Mouse (Mus musculus) A20 (cell line): Measurements from ENCODE around the gene Sf3a1.
"Not testable (repeated sequence)": the region's sequence is repeated elsewhere in the genome, so short reads cannot be mapped to it uniquely, and the experiment has no call there.

Source experiments
- DNase-seq: peaks from one replicate; pipeline ENCODE4 v3.0.0-alpha.2; 2011; ENCODE audit warnings: low read depth, low spot score

The Sf3a1 gene

GRCm38 (mm10) chr11:4159808-4160708 lies at the start of gene Sf3a1, which contains the start of gene Ccdc157:
Gene Sf3a1, plus strand, starts transcription at chr11:4160350.
Gene Ccdc157, minus strand, starts transcription at chr11:4160293.
- peak; percentile 94 for DNase-seq

GRCm38 (mm10) chr11:4112033-4112432 lies 48.1 kb upstream of the Sf3a1 start:
- DNase-seq: no peak

DNA sequence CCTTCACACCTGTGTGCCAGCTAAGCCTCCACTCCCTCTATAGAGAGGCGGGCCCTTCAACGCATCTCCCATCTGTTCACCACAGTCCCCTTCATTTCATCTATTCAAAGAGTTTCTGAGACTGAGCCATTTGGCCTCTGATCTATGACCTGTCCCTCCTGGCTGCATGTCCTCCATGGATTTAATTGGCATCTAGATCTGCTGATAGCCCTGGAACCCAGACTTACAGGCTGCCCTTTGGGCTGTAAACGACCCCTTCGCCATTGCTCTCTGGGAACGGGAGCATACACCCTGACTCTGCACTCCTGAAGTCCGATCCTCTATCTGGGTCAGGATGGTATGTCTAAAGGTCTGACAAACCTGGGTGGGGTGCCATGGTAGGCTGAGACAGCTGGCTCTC lies 47.3 kb upstream of the Sf3a1 start:
- DNase-seq: no peak

GRCm38 (mm10) chr11:4113496-4113895 lies 46.7 kb upstream of the Sf3a1 start:
- no peak for DNase-seq

GRCm38 (mm10) chr11:4113970-4114369 lies 46.2 kb upstream of the Sf3a1 start:
- DNase-seq: no peak

GRCm38 (mm10) chr11:4114541-4114940 lies 45.6 kb upstream of the Sf3a1 start:
- DNase-seq: not testable (repeated sequence)

DNA sequence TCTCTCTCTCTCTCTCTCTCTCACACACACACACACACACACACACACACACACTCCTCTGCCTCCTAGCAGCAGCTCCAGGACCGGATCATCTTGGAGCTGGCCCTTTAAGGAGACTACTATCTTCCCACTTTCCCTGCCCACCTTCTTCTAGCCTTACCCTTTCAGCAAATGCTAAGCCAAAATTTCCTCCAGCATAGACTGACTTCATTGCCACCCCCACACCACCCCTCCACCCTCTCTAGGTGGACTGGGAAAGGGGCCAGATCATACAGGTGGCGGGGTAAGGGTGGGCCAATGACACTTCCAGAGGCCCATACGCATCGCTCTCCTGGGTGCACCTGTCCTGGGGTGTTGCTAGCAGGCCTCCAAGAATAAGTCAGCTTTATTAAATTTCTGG lies 44.7 kb upstream of the Sf3a1 start:
- no peak for DNase-seq

DNA sequence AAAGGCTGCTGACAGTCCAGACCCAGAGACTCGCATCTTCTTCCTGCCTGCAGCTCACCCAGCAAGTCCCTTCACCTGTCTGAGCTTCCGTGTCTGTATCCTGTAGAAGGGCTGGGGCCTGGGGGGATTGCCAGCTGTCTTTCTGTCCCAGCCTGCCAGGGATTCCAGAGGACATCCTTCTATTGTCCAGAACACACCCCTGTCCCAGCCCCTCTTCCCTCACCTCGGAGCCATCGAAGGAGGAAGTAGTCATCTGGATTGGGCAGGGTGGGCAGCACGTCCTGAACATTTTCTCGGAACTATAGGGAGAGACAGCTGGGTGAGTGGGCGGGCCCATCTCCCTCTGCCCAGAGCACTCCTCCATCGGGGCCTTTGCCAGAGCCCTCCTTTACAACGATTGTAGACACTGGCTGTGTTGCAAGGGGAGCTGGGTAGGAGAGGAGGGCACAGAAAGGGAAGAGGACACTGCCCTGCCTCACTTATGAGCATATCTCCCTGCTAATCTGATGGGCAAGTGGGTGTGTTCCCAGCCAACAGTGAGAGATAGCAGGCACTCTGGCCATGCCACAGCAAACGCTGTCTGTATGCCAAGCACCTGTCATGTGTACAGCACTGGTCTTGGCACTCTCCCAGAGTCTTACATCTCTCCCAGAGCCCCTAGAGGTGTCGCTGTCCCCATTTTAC lies 43.5 kb upstream of the Sf3a1 start:
- no peak for DNase-seq

- DNase-seq: no peak
Measured at GRCm38 (mm10) chr11:4117372-4118071, 42.6 kb upstream of the Sf3a1 start.

DNA sequence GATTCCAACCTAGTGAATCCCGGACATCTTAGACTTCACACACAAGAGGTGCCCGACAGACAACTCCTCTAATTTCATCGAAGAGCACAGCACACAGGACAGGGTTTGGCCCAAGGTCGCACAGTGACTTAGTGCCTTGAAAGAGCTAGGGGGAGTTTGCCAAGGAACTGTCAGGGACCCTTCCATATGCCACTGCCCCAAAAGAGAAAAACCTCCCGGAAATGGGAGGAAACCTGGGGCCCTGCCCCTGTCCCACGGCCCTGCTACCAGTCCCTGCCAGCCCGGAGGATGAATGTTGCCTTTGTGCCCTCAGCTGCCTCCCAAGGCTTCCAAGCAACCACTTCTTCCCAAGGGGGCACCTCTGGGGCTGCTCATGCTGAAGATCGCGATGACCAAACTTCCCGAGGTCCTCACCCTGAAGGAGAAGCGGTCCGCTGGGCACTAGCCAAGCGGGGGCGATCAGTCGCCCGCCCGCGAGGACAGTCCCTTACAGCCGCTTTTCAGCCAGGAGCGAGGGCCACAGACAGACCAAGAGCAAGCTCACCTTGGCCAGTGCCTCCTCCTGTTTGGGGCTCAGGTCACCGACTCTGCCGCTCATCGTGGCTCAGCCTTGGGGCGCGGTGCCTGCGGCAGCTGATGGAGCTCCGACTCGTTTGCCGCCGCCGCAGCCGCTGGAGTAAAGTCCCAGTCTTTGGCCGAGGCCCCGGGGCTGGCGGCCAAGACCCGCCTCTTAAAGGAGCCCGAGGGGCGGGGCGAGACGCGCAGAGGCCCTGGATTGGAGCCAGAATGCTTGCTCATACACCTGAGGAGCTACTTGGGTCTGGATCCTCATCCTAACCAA lies 41.8 kb upstream of the Sf3a1 start:
- peak; percentile 25 for DNase-seq

GRCm38 (mm10) chr11:4119635-4120034 lies 40.5 kb upstream of the Sf3a1 start:
- DNase-seq: no peak

GRCm38 (mm10) chr11:4121691-4122090 lies 38.5 kb upstream of the Sf3a1 start:
- DNase-seq: no peak

DNA sequence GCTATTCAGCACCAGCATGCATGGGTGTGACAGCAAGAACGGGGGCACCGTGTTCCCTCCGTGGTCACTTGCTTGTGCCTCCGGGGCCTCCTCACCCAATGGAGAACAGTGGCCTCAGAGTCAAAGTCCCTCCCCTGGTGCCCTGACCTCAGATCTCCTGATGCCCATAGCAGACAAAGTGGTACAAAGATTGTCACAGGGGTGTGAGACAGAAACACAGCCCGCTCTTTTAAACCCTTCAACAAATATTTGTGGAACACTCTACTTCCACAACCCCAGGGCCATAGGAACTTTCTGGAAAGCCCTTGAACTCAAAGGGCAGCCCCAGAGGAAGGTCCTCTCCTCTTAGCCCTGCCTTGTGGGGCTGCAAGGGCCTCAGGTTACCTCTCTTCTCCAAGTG lies 37.9 kb upstream of the Sf3a1 start:
- DNase-seq: no peak

GRCm38 (mm10) chr11:4122742-4123579 lies 37.2 kb upstream of the Sf3a1 start, which contains the start of gene Sec14l2:
Gene Sec14l2, minus strand, starts transcription at chr11:4123415.
- DNase-seq: peak; percentile 89

DNA sequence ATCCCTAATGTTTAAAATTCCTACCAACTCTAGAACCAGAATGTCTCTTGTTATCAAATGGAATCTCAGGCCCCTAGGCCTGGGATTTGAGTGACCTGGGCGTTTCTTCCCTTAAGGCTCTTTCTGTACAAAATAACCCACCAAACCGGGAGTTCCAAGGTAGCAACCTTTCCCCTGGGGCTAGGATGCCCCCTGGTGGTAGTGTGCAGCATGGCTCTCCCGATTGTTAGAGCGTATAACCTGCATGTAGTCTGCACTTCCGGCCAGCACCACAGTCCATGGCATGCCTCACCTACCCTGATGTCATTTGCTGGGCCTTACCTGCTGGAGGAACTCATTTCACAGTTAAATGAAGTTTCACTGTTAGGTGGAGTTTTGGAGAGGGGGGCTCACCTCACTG lies 36.2 kb upstream of the Sf3a1 start:
- peak; percentile 87 for DNase-seq

- DNase-seq: no peak
Measured at GRCm38 (mm10) chr11:4127059-4127458, 33.1 kb upstream of the Sf3a1 start.

DNA sequence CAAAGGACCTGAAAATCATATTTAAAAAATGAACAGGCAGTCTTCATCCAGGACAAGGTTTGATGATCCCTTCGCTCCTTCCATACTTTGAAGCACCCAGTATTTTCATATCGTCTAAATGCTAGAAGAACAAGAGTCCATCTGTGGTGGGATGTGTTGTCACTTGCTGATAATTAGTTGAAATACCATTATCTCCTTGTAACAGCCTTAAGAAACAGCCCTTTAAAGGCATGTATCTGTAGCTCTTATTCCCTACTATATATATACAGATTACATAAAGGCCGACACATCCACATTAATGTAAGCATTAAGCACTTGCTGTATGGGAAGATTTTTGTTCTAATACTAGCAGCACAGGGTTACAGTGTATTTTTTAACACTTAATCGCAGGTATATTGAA lies 31.7 kb upstream of the Sf3a1 start:
- not testable (repeated sequence) for DNase-seq

DNA sequence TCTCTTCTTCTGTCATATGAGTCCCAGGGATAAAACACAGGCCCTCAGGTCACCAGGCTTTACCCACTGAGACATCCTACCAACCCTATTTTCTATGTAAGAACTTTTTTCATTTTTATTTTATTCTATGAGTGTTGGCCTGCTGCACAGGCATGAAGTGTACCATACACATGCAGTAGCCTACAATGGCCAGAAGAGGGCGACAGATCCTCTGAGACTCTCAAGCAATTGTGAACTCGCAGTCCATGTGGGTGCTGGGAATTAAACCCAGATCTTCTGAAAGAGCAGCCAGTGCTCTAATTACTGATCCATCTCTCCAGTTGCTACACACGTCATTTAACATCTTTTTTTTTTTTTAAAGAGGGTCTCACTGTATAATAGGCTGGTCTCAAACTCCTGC lies 26.7 kb upstream of the Sf3a1 start:
- DNase-seq: peak; percentile 56

DNA sequence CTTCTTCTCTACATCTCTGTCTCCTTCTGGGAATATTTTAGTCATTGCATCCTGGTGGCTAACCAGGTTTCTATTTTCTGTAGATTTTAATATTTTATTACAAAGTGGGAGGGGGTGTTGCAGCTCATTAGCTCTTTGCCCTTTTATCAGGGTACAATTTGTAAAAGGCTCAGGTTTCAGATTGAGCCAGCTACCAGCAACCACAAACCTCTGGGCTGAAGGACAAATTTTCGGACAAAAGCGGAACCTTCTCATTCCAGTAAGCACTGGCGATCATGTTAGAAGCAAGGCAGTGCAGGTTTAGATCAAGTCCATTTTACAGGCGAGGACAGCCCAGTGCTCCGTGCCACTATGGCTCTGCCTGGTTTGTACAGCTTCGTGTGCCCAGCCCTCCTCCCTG lies 25.8 kb upstream of the Sf3a1 start:
- no peak for DNase-seq
